Mouse (Mus musculus) thymus, postnatal 4 days (tissue): Measurements from ENCODE around the gene Cdc25b.

Experiments
- DNase-seq: peaks from one replicate; pipeline ENCODE4 v3.0.0; 2021

Gene Cdc25b

DNA sequence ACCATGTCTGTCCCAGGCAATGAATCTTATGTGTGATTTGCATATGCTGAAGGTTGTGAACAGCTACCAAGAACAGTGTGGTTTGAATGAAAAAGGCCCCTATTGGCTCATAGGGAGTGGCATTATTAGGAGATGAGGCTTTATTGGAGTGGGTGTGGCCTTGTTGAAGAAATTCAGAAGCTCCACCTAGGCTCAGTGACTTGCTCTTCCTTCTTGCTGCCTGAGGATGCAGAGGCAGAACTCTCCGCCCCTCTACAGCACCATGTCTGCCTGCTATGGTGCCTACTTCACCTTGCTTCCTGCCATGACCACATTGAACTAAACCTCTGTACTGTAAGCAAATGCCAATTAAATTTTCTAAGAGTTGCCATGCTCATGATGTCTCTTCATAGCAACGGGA is 45.8 kb downstream of the Cdc25b start:
- DNase-seq = no peak

DNA sequence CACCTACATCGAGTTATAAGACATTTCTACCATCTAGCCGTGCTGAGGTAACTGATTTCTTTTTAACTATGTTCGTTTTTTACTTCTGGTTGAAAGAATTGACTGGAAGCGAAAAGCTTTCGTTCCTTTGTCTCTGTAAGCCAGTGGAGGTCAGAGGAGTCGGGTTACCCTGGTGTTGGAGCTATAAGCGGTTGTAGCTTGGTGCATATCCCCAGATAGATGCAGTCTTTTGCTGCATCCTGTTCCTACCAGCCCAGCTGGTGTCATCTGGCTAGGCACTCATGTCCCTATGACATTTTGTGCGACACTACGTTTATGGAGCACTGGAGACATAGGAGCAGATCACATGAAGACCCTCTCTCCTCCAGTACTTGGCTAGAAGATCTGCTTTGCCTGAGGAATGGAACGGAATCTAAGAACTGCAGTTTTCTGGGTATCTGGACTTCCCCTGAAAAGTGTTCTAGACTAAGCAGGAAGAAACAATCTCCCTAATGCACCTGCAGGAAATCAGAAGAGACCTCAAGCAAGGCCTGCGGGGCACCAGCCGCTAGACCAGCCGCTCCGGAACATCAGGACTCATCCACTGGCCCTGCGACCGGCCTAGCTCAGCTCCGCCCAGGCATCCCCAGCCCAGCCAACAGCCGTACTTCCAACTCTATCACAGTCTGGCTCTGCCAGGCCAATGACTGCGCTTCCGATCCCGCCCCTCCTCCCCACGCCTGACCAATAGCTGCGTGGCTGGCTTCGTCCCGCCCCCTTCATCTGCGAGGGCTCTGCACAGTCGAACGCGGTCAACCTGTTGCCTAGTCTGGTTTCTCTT is 46.8 kb downstream of the Cdc25b start, which contains the start of gene Mavs:
TSS of gene Mavs (plus strand) at position 757 of the 820 bp plus-strand sequence.
- DNase-seq = peak; percentile 96

DNA sequence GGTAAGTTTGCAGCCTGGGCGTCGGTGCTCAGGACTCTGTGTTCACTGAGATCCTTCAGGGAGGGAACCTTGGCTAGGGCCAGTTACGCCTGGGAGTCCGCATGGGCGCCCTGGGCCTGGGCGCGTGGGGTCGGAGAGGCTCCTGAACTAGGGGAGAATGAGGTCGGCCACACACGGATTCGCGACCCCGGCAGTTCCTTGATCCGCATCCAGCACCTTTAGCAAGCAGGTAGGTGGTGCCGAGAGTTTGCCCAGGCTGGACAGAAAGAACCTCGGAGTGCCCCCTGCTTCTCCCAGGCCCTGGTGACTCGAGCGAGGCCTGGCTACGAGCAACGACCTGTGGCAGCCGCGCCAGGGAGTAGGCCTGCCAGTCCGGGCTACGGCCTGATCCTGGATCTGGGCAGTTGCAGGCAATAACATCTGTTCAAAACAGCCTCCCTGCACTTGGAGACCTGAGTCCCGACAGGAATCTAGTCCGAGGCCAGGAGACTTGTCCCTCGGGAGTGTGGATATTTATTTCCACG is 47.4 kb downstream of the Cdc25b start:
- DNase-seq = no peak

GRCm38 (mm10) chr2:131234970-131235635 is 48.4 kb downstream of the Cdc25b start:
- no peak for DNase-seq

DNA sequence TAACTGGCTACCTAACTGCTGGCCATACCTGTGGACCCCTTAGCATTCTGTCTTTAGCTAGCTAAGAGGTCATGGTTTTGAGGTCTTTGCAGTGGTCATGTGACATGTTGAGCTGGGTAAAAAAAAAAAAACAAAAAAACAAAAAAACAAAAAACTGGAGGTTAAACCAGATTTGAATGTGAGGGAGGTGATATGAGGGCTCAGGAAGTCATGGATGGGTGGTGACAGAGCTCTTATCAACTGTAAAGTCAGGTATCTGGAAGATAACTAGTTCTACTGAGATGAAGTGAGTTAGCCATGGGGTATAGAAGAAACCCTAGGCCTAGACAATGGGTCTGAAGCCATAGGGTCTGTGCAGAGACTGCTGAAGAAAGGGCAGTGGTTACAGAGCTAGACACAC is 55.4 kb downstream of the Cdc25b start:
- DNase-seq = no peak

- DNase-seq = no peak
Observed at GRCm38 (mm10) chr2:131242929-131243328, 56.2 kb downstream of the Cdc25b start.
